Mouse (Mus musculus): ENCODE results near the gene Metrn. TPM values are rescaled to one million over a fixed set of nuclear protein-coding genes. Genes with fewer than 3 reads are reported as not detected.

Metrn gene
- polyA plus RNA-seq, 1 experiment from 2014 or later = 31.7 TPM

GRCm38 (mm10) chr17:25755627-25756377, 41.1 kb downstream of the Metrn start:
- WGBS (ENCODE audit: insufficient replicate concordance) = 39% methylated on average over 4 of the region's 4 CpGs
- Histone ChIP-seq H3K27ac (no peak overlapping the region), H3K4me1 (no peaks in the 10 kb centered on the region), H3K4me3 (no peak overlapping the region), H3K4me2 (no peak overlapping the region), H3K27me3 (replicated peaks) (peaks cover 18% of the 10 kb centered on the region; the same call in 1 of the 2 replicates), H3K9ac (no peak overlapping the region), H3K36me3 (no peaks in the 10 kb centered on the region), H3K9me3 (replicated peaks) (no peaks in the 10 kb centered on the region)
- ATAC-seq = no peak

GRCm38 (mm10) chr17:25755086-25755485, 41.9 kb downstream of the Metrn start:
- 69% methylated on average over 4 of the region's 4 CpGs for WGBS (ENCODE audit: insufficient replicate concordance)
- H3K4me3 ChIP-seq = no peak overlapping the region
- H3K27me3 ChIP-seq (replicated peaks) = peaks cover 17% of the 10 kb centered on the region; the same call in 1 of the 2 replicates
- no peaks in the 10 kb centered on the region for H3K9me3 ChIP-seq (replicated peaks)
- H3K4me2 ChIP-seq = no peak overlapping the region
- H3K27ac ChIP-seq = no peak overlapping the region
- ATAC-seq = no peak
- no peak overlapping the region for H3K9ac ChIP-seq
- no peaks in the 10 kb centered on the region for H3K4me1 ChIP-seq
- H3K36me3 ChIP-seq = no peaks in the 10 kb centered on the region

- no peaks in the 10 kb centered on the region for H3K9me3 ChIP-seq (replicated peaks)
- no peak within 1 kb of the TSS for H3K9ac ChIP-seq
- no peak within 1 kb of the TSS for H3K4me2 ChIP-seq
- 71% methylated on average over 9 of the region's 9 CpGs for WGBS (ENCODE audit: insufficient replicate concordance)
- no peak within 1 kb of the TSS for H3K27ac ChIP-seq
- no peak for ATAC-seq
- H3K4me3 ChIP-seq = no peak within 1 kb of the TSS
- H3K36me3 ChIP-seq = no peaks in the 10 kb centered on the region
- peaks cover 14% of the 10 kb centered on the region; the same call in 1 of the 2 replicates for H3K27me3 ChIP-seq (replicated peaks)
- H3K4me1 ChIP-seq = no peaks in the 10 kb centered on the region
These were observed 42.7 kb downstream of the Metrn start, which contains the start of gene Msln for GRCm38 (mm10) chr17:25754241-25754640. Msln (minus strand) TSS chr17:25754378.

GRCm38 (mm10) chr17:25751446-25751845, 45.5 kb downstream of the Metrn start:
- no peaks in the 10 kb centered on the region for H3K9me3 ChIP-seq (replicated peaks)
- peaks cover 9% of the 10 kb centered on the region; the same call in 1 of the 2 replicates for H3K27me3 ChIP-seq (replicated peaks)
- no peaks in the 10 kb centered on the region for H3K4me1 ChIP-seq
- H3K36me3 ChIP-seq = no peaks in the 10 kb centered on the region
- no peak overlapping the region for H3K4me2 ChIP-seq
- ATAC-seq = no peak
- H3K27ac ChIP-seq = no peak overlapping the region
- H3K4me3 ChIP-seq = no peak overlapping the region
- H3K9ac ChIP-seq = no peak overlapping the region
- WGBS (ENCODE audit: insufficient replicate concordance) = 55% methylated on average over 5 of the region's 5 CpGs

GRCm38 (mm10) chr17:25749314-25749713, 47.6 kb downstream of the Metrn start:
- ATAC-seq = no peak
- no peak overlapping the region for H3K4me3 ChIP-seq
- no peaks in the 10 kb centered on the region for H3K36me3 ChIP-seq
- peaks cover 21% of the 10 kb centered on the region; the same call in 1 of the 2 replicates for H3K27me3 ChIP-seq (replicated peaks)
- H3K4me1 ChIP-seq = no peaks in the 10 kb centered on the region
- 61% methylated on average over 6 of the region's 6 CpGs for WGBS (ENCODE audit: insufficient replicate concordance)
- no peak overlapping the region for H3K4me2 ChIP-seq
- H3K9me3 ChIP-seq (replicated peaks) = no peaks in the 10 kb centered on the region
- H3K27ac ChIP-seq = no peak overlapping the region
- no peak overlapping the region for H3K9ac ChIP-seq

- ATAC-seq = no peak
- no peaks in the 10 kb centered on the region for H3K36me3 ChIP-seq
- H3K4me2 ChIP-seq = no peak overlapping the region
- H3K27ac ChIP-seq = no peak overlapping the region
- H3K27me3 ChIP-seq (replicated peaks) = peaks cover 20% of the 10 kb centered on the region; the same call in 1 of the 2 replicates
- H3K4me3 ChIP-seq = no peak overlapping the region
- 75% methylated on average over 4 of the region's 4 CpGs for WGBS (ENCODE audit: insufficient replicate concordance)
- no peaks in the 10 kb centered on the region for H3K4me1 ChIP-seq
- no peaks in the 10 kb centered on the region for H3K9me3 ChIP-seq (replicated peaks)
- no peak overlapping the region for H3K9ac ChIP-seq
These were observed 48.7 kb downstream of the Metrn start for GRCm38 (mm10) chr17:25748238-25748637.

- H3K27me3 ChIP-seq (replicated peaks) = peaks cover 19% of the 10 kb centered on the region; the same call in 1 of the 2 replicates
These were observed 52.6 kb downstream of the Metrn start for GRCm38 (mm10) chr17:25744311-25744710.

GRCm38 (mm10) chr17:25743831-25744230, 53.1 kb downstream of the Metrn start:
- WGBS (ENCODE audit: insufficient replicate concordance) = 78% methylated on average over 9 of the region's 9 CpGs
- Histone ChIP-seq H3K27ac (no peak overlapping the region), H3K36me3 (no peaks in the 10 kb centered on the region), H3K9me3 (replicated peaks) (no peaks in the 10 kb centered on the region), H3K4me1 (no peaks in the 10 kb centered on the region), H3K4me3 (no peak overlapping the region), H3K4me2 (no peak overlapping the region), H3K9ac (no peak overlapping the region), H3K27me3 (replicated peaks) (peaks cover 19% of the 10 kb centered on the region; the same call in 1 of the 2 replicates)
- 0 out of 2 replicates have a peak, but pooled peaks have one; percentile 13 for ATAC-seq

More at GRCm38 (mm10) chr17:25744311-25744710, 52.6 kb downstream of the Metrn start:
- Histone ChIP-seq H3K9me3 (replicated peaks) (no peaks in the 10 kb centered on the region), H3K4me3 (no peak overlapping the region), H3K27ac (no peak overlapping the region), H3K4me2 (no peak overlapping the region), H3K9ac (no peak overlapping the region), H3K36me3 (no peaks in the 10 kb centered on the region), H3K4me1 (no peaks in the 10 kb centered on the region)
- no peak for ATAC-seq
- 59% methylated on average over 10 of the region's 10 CpGs for WGBS (ENCODE audit: insufficient replicate concordance)

Small RNAs within 50 kb of the gene (microRNA-seq; reads per million reads assigned to microRNA genes)
- gene Gm25083 = not detected
- gene Mir3082 = not detected
- not detected for gene Mir6966

Other genes with a start within 250 kb of the Metrn start
- 0.52 and 0.65 TPM in 2 replicates for gene Sox8, start 226.4 kb downstream of the Metrn start, polyA plus RNA-seq (2016; fragmentation: Nextera tagmentation; extraction: Ambion mirVana)
- 14.4 and 15.0 TPM in 2 replicates for gene Lmf1, start 218.1 kb downstream of the Metrn start, polyA plus RNA-seq (2016; fragmentation: Nextera tagmentation; extraction: Ambion mirVana)
- 1.2 and 1.4 TPM in 2 replicates for gene Gng13, start 80.0 kb downstream of the Metrn start, polyA plus RNA-seq (2016; fragmentation: Nextera tagmentation; extraction: Ambion mirVana)
- 33.3 and 37.6 TPM in 2 replicates for gene Chtf18, start 69.7 kb downstream of the Metrn start, polyA plus RNA-seq (2016; fragmentation: Nextera tagmentation; extraction: Ambion mirVana)
- 8.8 and 10.3 TPM in 2 replicates for gene Rpusd1, start 69.5 kb downstream of the Metrn start, polyA plus RNA-seq (2016; fragmentation: Nextera tagmentation; extraction: Ambion mirVana)
- not detected in 2 replicates for gene Mslnl, start 61.1 kb downstream of the Metrn start, polyA plus RNA-seq (2016; fragmentation: Nextera tagmentation; extraction: Ambion mirVana)
- gene Msln, start 42.8 kb downstream of the Metrn start, polyA plus RNA-seq (2016; fragmentation: Nextera tagmentation; extraction: Ambion mirVana) = 0.26 and 0.30 TPM in 2 replicates
- 18.9 and 19.3 TPM in 2 replicates for gene Narfl, start 23.4 kb downstream of the Metrn start, polyA plus RNA-seq (2016; fragmentation: Nextera tagmentation; extraction: Ambion mirVana)
- 11.4 and 11.9 TPM in 2 replicates for gene Haghl, start 11.5 kb downstream of the Metrn start, polyA plus RNA-seq (2016; fragmentation: Nextera tagmentation; extraction: Ambion mirVana)
- gene Ccdc78, start 10.6 kb downstream of the Metrn start, polyA plus RNA-seq (2016; fragmentation: Nextera tagmentation; extraction: Ambion mirVana) = 0.17 TPM in 1 of 2 replicates, not detected in the other
- gene Fam173a, start 4.2 kb downstream of the Metrn start, polyA plus RNA-seq (2016; fragmentation: Nextera tagmentation; extraction: Ambion mirVana) = 59.8 and 68.1 TPM in 2 replicates
- gene AC134908.4, start 1.5 kb downstream of the Metrn start, polyA plus RNA-seq (2016; fragmentation: Nextera tagmentation; extraction: Ambion mirVana) = not detected in 2 replicates
- 0.18 and 0.33 TPM in 2 replicates for gene Fbxl16, start 11.9 kb upstream of the Metrn start, polyA plus RNA-seq (2016; fragmentation: Nextera tagmentation; extraction: Ambion mirVana)
- 17.7 and 18.7 TPM in 2 replicates for gene Wdr24, start 26.5 kb upstream of the Metrn start, polyA plus RNA-seq (2016; fragmentation: Nextera tagmentation; extraction: Ambion mirVana)
- 26.6 and 26.8 TPM in 2 replicates for gene Jmjd8, start 31.7 kb upstream of the Metrn start, polyA plus RNA-seq (2016; fragmentation: Nextera tagmentation; extraction: Ambion mirVana)
- 150 and 156 TPM in 2 replicates for gene Stub1, start 36.3 kb upstream of the Metrn start, polyA plus RNA-seq (2016; fragmentation: Nextera tagmentation; extraction: Ambion mirVana)
- gene Rhbdl1, start 40.2 kb upstream of the Metrn start, polyA plus RNA-seq (2016; fragmentation: Nextera tagmentation; extraction: Ambion mirVana) = 0.80 and 0.89 TPM in 2 replicates
- gene Gm20683, start 44.6 kb upstream of the Metrn start, polyA plus RNA-seq (2016; fragmentation: Nextera tagmentation; extraction: Ambion mirVana) = 0.43 and 0.64 TPM in 2 replicates
- 15.8 and 17.4 TPM in 2 replicates for gene Rhot2, start 47.7 kb upstream of the Metrn start, polyA plus RNA-seq (2016; fragmentation: Nextera tagmentation; extraction: Ambion mirVana)
- 19.5 and 19.6 TPM in 2 replicates for gene Wdr90, start 64.4 kb upstream of the Metrn start, polyA plus RNA-seq (2016; fragmentation: Nextera tagmentation; extraction: Ambion mirVana)
- gene Mcrip2, start 71.6 kb upstream of the Metrn start, polyA plus RNA-seq (2016; fragmentation: Nextera tagmentation; extraction: Ambion mirVana) = 68.0 and 70.3 TPM in 2 replicates
- gene Mettl26, start 77.9 kb upstream of the Metrn start, polyA plus RNA-seq (2016; fragmentation: Nextera tagmentation; extraction: Ambion mirVana) = 52.3 and 53.5 TPM in 2 replicates
- 0.83 and 0.91 TPM in 2 replicates for gene Wfikkn1, start 83.7 kb upstream of the Metrn start, polyA plus RNA-seq (2016; fragmentation: Nextera tagmentation; extraction: Ambion mirVana)
- 9.9 and 11.8 TPM in 2 replicates for gene Rab40c, start 122.6 kb upstream of the Metrn start, polyA plus RNA-seq (2016; fragmentation: Nextera tagmentation; extraction: Ambion mirVana)
- gene Pigq, start 147.8 kb upstream of the Metrn start, polyA plus RNA-seq (2016; fragmentation: Nextera tagmentation; extraction: Ambion mirVana) = 161 and 171 TPM in 2 replicates
- 5.0 and 7.3 TPM in 2 replicates for gene Nhlrc4, start 147.8 kb upstream of the Metrn start, polyA plus RNA-seq (2016; fragmentation: Nextera tagmentation; extraction: Ambion mirVana)
- gene A930017K11Rik, start 155.4 kb upstream of the Metrn start, polyA plus RNA-seq (2016; fragmentation: Nextera tagmentation; extraction: Ambion mirVana) = 0.36 and 0.49 TPM in 2 replicates
- 20.4 and 21.3 TPM in 2 replicates for gene Capn15, start 188.7 kb upstream of the Metrn start, polyA plus RNA-seq (2016; fragmentation: Nextera tagmentation; extraction: Ambion mirVana)

Measured in liver, embryonic 12.5 days (tissue).